Mouse (Mus musculus) adrenal gland, adult 2 months (tissue): ENCODE measurements at regions not wholly inside any gene's neighbourhood (a gene's known extent, or its start where the extent isn't known, plus 50 kb on each side); places are given as distances from the start of the nearest gene placed in this dataset.

Source experiments
- DNase-seq: peaks from one replicate; pipeline ENCODE4 v3.0.0; 2021

DNA sequence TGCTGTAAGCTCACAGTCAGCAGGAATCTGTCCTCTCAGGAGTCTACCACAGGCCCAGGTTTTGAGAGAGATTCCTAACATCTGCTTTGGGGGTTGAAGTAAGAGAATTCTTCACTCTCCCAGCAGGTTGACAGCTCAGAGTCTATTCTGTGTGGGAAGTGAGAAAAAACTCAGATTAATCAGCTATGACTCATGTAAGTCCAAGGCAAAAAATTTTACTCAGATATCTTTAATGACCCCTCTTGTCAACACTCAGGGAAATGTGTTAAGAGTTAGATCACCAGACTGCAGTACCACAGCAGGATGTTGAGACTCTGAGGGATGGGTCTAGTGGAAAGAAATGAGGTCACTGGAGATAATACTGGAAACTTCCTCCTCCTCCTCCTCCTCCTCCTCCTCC lies 688.4 kb downstream of the Hs3st4 start:
- no peak for DNase-seq

GRCm38 (mm10) chr7:124676854-124677515 lies 694.3 kb downstream of the Hs3st4 start:
- DNase-seq: no peak

GRCm38 (mm10) chr7:124680561-124680960 lies 697.9 kb downstream of the Hs3st4 start:
- no peak for DNase-seq

- DNase-seq: no peak
Observed at GRCm38 (mm10) chr7:124681212-124681611, 698.5 kb downstream of the Hs3st4 start.

DNA sequence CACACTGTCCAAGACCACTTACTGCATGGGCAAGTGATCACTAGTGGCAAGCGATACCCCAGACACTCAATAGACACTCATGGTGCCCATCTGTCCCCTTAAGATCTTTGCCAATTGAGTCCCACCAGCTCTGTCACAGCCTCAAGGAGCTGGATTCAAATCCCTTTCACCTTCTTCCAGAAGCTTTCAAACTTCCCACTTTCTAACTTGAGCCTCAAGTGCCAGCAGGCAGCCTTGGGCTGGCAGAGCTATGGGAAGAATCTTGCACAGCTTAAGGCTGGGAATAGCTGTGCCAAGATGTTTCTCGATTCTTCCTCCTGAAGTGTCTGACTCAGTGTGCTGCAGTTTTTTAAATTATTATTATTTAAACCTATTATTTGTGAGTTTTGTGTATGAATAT lies 699.2 kb downstream of the Hs3st4 start:
- no peak for DNase-seq

GRCm38 (mm10) chr7:124685424-124685823 lies 702.8 kb downstream of the Hs3st4 start:
- DNase-seq: peak; percentile 14

DNA sequence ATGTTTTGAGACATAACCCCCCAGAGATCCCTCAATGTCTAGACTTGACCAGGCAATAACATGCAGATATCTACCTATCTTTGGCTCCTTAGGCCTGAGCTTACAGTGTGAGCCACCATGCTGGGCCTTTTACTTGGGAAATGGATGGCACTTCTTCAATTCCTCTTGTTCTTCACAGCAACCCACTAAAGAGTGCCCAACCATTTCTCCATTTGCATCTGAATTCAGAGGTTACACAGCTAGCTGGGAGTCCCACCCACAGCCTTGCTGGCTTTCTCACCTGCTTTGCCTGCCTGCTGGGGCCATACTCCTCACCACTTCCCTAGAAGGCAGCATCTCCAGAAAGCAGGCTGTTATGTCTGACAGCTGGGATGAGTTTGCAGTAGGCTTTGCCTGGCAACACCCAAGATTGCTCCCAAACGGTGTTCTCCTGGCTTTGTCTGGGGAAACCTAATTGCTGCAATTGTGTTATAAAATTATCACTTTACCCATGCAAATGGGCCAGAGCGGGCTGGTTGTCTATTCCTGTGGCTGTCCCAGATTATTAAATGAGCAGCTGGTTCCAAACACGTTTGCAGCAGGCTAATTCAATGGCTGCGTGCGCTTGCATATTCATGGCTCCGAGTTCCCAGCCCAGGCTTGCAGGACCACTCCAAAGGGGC lies 721.6 kb downstream of the Hs3st4 start:
- no peak for DNase-seq

DNA sequence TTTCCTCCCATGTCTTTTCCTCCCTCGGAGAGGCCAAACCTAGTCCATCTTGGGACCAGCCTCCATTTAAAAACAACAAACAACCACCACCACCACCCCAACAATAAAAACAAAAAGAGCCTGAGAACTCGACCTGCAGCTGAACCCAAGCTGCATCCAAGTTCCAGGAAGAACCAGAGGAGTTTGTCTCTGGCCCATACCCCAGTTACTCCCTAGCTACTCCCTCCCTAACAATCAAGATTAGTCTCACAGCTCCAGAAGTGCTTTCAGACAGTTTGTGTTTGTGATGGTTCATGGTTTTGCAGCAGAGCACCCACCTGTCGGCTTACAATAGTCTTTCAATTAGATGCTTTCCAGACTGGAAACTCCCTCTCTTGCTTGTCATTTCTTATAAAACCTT lies 724.5 kb downstream of the Hs3st4 start:
- no peak for DNase-seq

DNA sequence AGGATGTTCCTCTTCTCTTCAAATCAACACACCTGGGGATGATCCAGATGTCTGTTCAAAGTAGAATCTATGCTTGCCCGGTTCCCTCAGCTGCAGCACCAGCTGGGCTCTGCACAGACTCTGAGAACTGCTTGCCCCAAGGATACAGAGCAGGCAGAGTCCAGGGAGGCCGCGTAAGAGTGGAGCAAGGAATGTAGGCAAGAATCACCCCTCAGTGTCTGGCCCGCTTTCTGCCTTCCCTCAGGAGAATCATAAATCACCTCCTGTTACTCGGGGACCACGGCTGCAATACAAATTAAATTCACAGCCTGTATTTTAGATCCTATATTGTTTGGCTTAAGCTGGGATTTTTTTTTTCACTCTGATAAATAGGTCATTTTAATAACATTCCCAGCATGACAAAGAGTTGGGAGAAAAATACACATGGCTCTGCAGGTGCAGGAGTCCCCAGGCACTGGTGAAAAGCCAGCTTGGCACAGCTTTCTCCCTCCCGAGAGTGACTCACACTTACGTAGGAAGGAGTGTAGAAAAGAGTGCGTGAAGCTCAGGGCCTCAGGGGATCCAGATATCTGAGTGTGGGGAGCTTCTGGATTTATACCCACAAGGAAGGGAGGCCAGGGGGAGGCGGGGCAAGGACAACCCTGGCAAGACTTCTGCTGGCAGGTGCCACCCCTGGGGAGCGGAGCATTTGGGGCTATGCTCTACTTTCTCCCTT lies 726.3 kb downstream of the Hs3st4 start:
- DNase-seq: peak; percentile 28

- DNase-seq: no peak
Observed at GRCm38 (mm10) chr7:124720927-124721326, 723.5 kb upstream of the Kdm8 start.

DNA sequence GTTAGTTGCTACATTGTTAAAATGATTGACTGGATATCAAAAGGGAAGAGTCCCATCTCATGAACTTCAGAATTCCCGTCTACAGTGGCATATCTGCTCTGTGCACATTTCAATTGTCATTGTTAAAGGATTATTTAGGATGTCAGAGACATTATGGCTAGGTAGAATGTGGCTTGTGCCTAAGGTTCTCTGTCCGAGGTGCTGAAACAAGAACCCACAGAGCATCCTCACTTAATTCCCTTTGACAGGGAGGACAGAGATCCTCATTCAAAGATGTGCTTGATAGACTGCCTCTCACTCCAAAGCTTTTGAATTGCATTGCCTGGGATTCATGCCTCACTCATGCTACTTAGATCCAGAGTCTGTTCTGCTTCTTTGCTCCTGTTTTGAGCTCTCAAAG lies 702.4 kb upstream of the Kdm8 start:
- DNase-seq: no peak

DNA sequence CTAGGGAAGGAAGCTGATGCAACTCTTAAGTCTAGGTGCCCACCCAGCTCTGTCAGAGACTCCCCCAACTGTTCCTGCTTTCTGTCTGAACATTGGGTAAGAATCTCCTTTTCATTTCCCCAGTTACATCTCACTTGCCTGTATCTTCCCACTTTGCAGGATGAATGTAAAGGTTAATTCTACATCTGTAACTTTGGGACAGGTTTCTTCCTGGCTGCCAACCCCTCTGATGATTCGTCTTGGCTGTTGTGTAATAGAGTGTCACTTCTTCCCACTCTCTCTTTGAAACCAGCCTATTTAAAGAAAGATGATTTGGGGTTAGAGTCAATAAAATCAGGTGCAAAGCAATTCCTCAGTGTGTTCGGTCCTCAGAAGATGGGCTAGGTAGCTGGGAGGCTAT lies 698.2 kb upstream of the Kdm8 start:
- DNase-seq: no peak

- DNase-seq: no peak
Observed at GRCm38 (mm10) chr7:124748396-124748795, 696.1 kb upstream of the Kdm8 start.

- DNase-seq: no peak
Observed at GRCm38 (mm10) chr7:124759084-124759483, 685.4 kb upstream of the Kdm8 start.

DNA sequence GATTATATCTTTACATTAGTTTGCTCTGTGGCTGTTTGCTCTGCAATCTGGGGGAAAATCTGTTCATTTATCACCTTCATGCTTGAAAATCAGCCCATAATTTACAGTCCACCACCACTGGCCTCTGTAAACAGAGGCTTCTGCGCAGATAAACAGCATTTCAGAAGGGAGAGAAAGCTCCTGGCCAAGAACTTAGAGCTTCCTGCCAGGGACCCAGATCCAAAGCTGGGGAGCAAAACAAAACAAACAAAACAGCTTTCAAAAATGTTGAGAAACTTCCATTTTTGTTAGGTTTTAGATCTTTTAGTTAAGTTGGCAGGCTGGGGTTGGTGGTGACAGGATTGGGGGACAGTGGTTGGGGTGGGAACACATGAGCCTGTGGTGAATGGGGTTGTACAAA lies 666.7 kb upstream of the Kdm8 start:
- DNase-seq: no peak

GRCm38 (mm10) chr7:124782816-124783215 lies 661.7 kb upstream of the Kdm8 start:
- no peak for DNase-seq

DNA sequence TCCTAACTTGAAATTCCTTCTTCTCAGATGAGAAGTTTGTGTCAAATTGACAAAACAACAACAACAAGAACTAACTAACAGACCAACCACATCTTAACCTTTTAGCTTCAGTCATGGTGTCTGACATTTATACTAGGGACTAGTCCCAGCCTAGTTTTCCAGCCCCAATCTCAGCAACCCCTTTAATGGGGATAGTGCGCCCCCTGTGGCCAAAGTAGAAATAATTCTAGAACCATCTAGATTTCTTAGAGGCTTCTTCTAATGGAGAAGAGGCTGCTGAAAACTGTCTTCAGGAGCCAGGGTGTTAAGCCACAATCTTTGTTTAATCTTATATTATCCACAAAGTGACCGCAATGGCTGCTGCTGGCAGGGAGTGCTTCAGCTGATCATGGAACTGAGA lies 659.5 kb upstream of the Kdm8 start:
- no peak for DNase-seq

GRCm38 (mm10) chr7:124785896-124786295 lies 658.6 kb upstream of the Kdm8 start:
- no peak for DNase-seq

GRCm38 (mm10) chr7:124788781-124789180 lies 655.7 kb upstream of the Kdm8 start:
- no peak for DNase-seq

DNA sequence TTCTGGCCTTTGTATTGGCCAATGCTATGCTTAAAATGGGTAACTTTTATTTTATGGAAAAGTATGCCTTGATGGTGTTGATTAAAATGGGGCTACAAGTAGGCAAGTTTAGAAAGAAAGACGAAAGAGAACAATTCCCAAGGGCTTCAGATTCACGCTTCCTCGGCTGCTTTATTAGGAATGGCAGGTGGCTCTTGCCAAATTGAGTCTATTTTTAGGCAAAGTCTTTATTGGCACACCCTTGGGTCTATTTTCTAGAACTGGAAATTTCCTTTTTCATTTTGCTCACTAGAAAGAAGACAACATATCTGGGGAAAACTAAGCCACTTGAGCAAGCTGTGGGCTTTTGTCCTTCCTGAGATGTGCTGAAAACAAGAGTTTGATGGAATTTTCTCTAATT lies 641.4 kb upstream of the Kdm8 start:
- DNase-seq: no peak

GRCm38 (mm10) chr7:124834692-124835091 lies 609.8 kb upstream of the Kdm8 start:
- DNase-seq: no peak

DNA sequence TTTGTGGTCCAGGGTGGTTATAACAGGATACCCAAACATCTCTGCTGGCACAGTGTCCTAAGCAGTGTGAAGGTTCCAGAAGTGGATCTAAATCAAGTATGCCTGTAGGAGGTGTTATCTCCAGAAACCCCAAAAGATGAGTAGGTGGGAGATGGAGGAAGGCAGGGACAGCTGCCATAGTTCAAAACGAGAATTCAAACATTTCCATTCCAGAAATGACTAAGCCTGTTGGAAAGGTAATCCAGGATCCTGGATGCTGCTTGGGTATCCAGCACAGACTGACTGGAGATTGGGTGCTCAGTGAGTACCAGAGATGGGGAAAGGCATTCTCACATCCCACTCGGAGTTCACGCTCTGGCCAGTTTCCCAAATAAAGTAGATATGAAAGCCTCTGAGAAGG lies 607.9 kb upstream of the Kdm8 start:
- DNase-seq: no peak

- no peak for DNase-seq
Observed at GRCm38 (mm10) chr7:124855056-124855455, 589.4 kb upstream of the Kdm8 start.

- no peak for DNase-seq
Observed at GRCm38 (mm10) chr7:124857106-124857505, 587.4 kb upstream of the Kdm8 start.
